Mouse (Mus musculus) limb, embryonic 14.5 days (tissue): ENCODE data around the gene Xylt2. TPM values are rescaled to one million over a fixed set of nuclear protein-coding genes. Genes with fewer than 3 reads are reported as not detected.
"Not testable (repeated sequence)": the region's sequence is repeated elsewhere in the genome, so short reads cannot be mapped to it uniquely, and the experiment has no call there.

Experiments
- ATAC-seq: fragments of 200-750 bp; cut with Nextera tagmentation; 2 replicates; pipeline ENCODE4 v1.8.0; 2017; ENCODE audit warnings: low read depth, moderate number of reproducible peaks, moderate TSS enrichment; ENCODE audit not compliant: low FRiP score
- DNase-seq: peaks from one replicate; pipeline ENCODE4 v3.0.0-alpha.2; 2015; ENCODE audit warnings: low spot score
- H3K27ac ChIP-seq: fragments of 300-500 bp; sonication (generic); replicated peaks from 2 replicates; pipeline ENCODE4 v1.5.1; 2014; ENCODE audit warnings: low read depth, mild to moderate bottlenecking, low read length, moderate library complexity, mixed read lengths
- H3K27me3 ChIP-seq: fragments of 300-500 bp; sonication (generic); 2 replicates; pipeline ENCODE4 v1.6.1; 2014; ENCODE audit warnings: low read length, mixed read lengths; ENCODE audit not compliant: control insufficient read depth, insufficient read depth
- H3K36me3 ChIP-seq: fragments of 300-500 bp; sonication (generic); 2 replicates; pipeline ENCODE4 v1.6.1; 2014; ENCODE audit warnings: mild to moderate bottlenecking, low read length, moderate library complexity, mixed read lengths; ENCODE audit not compliant: control insufficient read depth, insufficient read depth
- H3K4me1 ChIP-seq: fragments of 300-500 bp; sonication (generic); 2 replicates; pipeline ENCODE4 v1.6.1; 2014; ENCODE audit warnings: antibody characterized with exemption, low read length, mixed read lengths; ENCODE audit not compliant: control insufficient read depth, insufficient read depth
- H3K4me2 ChIP-seq: fragments of 300-500 bp; sonication (generic); replicated peaks from 2 replicates; pipeline ENCODE4 v1.6.1; 2014; ENCODE audit warnings: low read depth, mild to moderate bottlenecking, low read length, moderate library complexity; ENCODE audit not compliant: severe bottlenecking
- H3K4me3 ChIP-seq: fragments of 300-500 bp; sonication (generic); replicated peaks from 2 replicates; pipeline ENCODE4 v1.5.1; 2014; ENCODE audit warnings: low read length
- H3K9ac ChIP-seq: fragments of 300-500 bp; sonication (generic); 2 replicates; pipeline ENCODE4 v1.6.1; 2014; ENCODE audit warnings: mild to moderate bottlenecking, low read depth, low read length, moderate library complexity; ENCODE audit not compliant: severe bottlenecking
- H3K9me3 ChIP-seq: fragments of 300-500 bp; sonication (generic); 2 replicates; pipeline ENCODE4 v1.6.1; 2016; ENCODE audit warnings: low read length; ENCODE audit not compliant: control insufficient read depth
- POLR2A ChIP-seq: fragments of 200-500 bp; IDR thresholded peaks from 2 replicates; pipeline ENCODE4 v1.8.0; 2012; ENCODE audit warnings: inconsistent platforms, mild to moderate bottlenecking, moderate library complexity, borderline replicate concordance; ENCODE audit not compliant: insufficient read depth, insufficient read length; ENCODE audit errors: extremely low read depth
- WGBS: fragments of 180-500 bp; shearing (Covaris S2); extraction: QIAGEN DNeasy Blood & Tissue Kit; methylation state at CpG from one replicate; pipeline ENCODE4 v1.1.7; 2014; 5-methylcytosine and 5-hydroxymethylcytosine counted together
- polyA plus RNA-seq, 2 experiments: library from polyadenylated mRNA; depleted of rRNA in 1 of 2; stranded (reverse) in 1 of 2; unstranded in 1 of 2; fragments of >200 nt; fragmentation: Nextera tagmentation in 1 of 2; extraction: Ambion mirVana in 1 of 2; gene quantifications; 2 replicates each; pipeline versions ENCODE4 v1.2.1 to v1.2.3; 2012 to 2014

Gene Xylt2
- polyA plus RNA-seq, 2 experiments = 27.4 to 40.0 TPM

DNA sequence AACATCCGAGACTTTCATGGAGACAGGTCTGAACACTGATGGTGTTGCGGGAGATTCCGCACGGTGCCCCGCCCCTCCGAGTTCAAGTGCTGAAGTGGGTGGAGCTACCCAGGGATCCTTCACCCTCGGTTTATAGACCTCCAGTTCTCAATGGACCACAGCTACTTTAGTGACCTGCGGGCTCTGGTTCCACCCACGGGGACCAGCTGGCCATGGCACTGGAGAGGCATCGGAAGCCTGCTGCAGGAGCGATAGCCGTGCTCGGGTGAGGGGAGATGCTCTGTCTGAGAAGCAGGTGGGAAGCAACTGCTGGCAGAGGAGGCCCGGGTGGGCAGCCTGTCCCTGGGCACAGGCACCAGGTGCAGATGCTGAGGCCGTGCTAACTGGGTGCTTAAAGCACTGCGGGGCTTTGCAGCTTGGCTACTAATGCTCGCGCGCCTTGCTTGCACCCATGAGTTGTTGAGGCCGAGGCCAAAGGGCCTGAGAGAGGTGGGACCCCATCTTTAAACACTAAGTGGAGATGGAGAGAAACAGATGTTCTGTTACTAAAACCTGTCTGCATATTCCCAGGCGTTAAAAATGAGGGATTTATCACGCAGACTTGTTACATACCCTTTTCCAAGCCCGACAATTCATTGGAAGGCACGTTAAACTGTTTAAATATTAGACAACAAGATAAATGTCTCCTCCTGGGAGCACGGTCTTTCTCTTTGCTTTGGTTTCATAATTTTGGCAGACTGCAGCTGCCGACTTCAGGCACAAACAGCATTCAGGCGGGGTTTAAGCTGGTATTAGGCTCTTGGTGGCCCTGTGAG is 24.3 kb upstream of the Xylt2 start:
- WGBS = 44% methylated on average over 27 of the region's 27 CpGs
- H3K36me3 ChIP-seq = no peaks in the 10 kb centered on the region
- DNase-seq (no peak), ATAC-seq (no peak)
- peak overlapping the region; percentile 34; the same call in 1 of the 2 replicates for H3K9ac ChIP-seq
- peaks cover 6% of the 10 kb centered on the region; the same call in 1 of the 2 replicates for H3K4me1 ChIP-seq
- no peak overlapping the region for H3K4me2 ChIP-seq
- no peak for TF ChIP-seq POLR2A
- no peak overlapping the region for H3K4me3 ChIP-seq
- H3K27me3 ChIP-seq = no peaks in the 10 kb centered on the region
- no peak overlapping the region for H3K27ac ChIP-seq
- H3K9me3 ChIP-seq = no peaks in the 10 kb centered on the region

DNA sequence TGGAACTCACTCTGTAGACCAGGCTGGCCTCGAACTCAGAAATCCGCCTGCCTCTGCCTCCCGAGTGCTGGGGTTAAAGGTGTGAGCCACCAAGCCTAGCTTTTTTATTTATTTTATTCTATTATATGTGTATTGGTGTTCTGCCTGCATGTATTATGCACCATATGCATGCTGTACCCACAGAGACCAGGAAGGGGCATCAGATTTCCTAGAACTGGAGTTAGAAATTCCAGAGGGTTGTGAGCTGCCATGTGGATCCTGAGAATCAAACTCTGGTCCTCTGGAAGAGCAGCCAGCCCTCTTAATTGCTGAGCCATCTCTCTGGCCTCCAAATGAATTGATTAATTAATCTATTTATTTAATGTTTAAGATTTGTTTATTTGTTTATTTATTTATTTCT is 22.1 kb upstream of the Xylt2 start:
- WGBS = 98% methylated on average over 3 of the region's 3 CpGs
- Histone ChIP-seq H3K36me3 (no peaks in the 10 kb centered on the region), H3K4me2 (no peak overlapping the region), H3K4me1 (peaks cover 6% of the 10 kb centered on the region; the same call in 1 of the 2 replicates), H3K9me3 (no peaks in the 10 kb centered on the region), H3K9ac (no peak overlapping the region), H3K27ac (no peak overlapping the region), H3K4me3 (no peak overlapping the region), H3K27me3 (no peaks in the 10 kb centered on the region)
- ATAC-seq = no peak
- no peak for DNase-seq
- no peak for TF ChIP-seq POLR2A

- no peaks in the 10 kb centered on the region for H3K36me3 ChIP-seq
- no peak for ATAC-seq
- H3K27me3 ChIP-seq = no peaks in the 10 kb centered on the region
- H3K4me3 ChIP-seq = no peak overlapping the region
- no peak overlapping the region for H3K27ac ChIP-seq
- H3K4me2 ChIP-seq = no peak overlapping the region
- H3K9ac ChIP-seq = no peak overlapping the region
- no peak for DNase-seq
- WGBS = 47% methylated on average over 13 of the region's 13 CpGs
- H3K4me1 ChIP-seq = peaks cover 6% of the 10 kb centered on the region; the same call in 1 of the 2 replicates
- no peaks in the 10 kb centered on the region for H3K9me3 ChIP-seq
- no peak for TF ChIP-seq POLR2A
Observed at GRCm38 (mm10) chr11:94697703-94698464, 20.6 kb upstream of the Xylt2 start.

GRCm38 (mm10) chr11:94697140-94697539 is 19.8 kb upstream of the Xylt2 start:
- DNase-seq (no peak), ATAC-seq (no peak)
- no peaks in the 10 kb centered on the region for H3K9me3 ChIP-seq
- H3K27ac ChIP-seq = no peak overlapping the region
- no peaks in the 10 kb centered on the region for H3K27me3 ChIP-seq
- no peak overlapping the region for H3K4me2 ChIP-seq
- WGBS = 83% methylated on average over 2 of the region's 2 CpGs
- no peak overlapping the region for H3K9ac ChIP-seq
- no peaks in the 10 kb centered on the region for H3K36me3 ChIP-seq
- TF ChIP-seq POLR2A = no peak
- no peak overlapping the region for H3K4me3 ChIP-seq
- H3K4me1 ChIP-seq = peaks cover 5% of the 10 kb centered on the region; the same call in 1 of the 2 replicates

- Histone ChIP-seq H3K9me3 (no peaks in the 10 kb centered on the region), H3K4me3 (no peak overlapping the region), H3K4me1 (no peaks in the 10 kb centered on the region), H3K27me3 (no peaks in the 10 kb centered on the region), H3K27ac (no peak overlapping the region), H3K9ac (no peak overlapping the region), H3K4me2 (no peak overlapping the region), H3K36me3 (no peaks in the 10 kb centered on the region)
- WGBS = 64% methylated on average over 6 of the region's 6 CpGs
- no peak for TF ChIP-seq POLR2A
- ATAC-seq = no peak
- DNase-seq = no peak
Observed at GRCm38 (mm10) chr11:94695508-94695907, 18.2 kb upstream of the Xylt2 start.

DNA sequence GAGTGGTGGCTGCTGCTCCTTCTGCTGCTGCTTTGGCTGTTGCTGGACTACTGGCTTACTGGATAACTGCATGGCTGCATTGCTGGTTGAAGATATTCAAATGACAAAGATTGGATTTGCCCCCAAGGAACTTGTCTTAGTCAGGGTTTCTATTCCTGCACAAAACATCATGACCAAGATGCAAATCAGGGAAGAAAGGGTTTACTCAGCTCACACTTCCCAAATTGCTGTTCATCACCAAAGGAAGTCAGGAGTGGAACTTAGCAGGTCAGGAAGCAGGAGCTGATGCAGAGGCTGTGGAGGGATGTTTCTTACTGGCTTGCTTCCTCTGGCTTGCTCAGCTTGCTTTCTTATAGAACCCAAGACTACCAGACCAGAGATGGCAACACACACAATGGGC is 15.2 kb upstream of the Xylt2 start:
- H3K9me3 ChIP-seq, H3K27ac ChIP-seq, DNase-seq, H3K4me1 ChIP-seq, H3K27me3 ChIP-seq, H3K9ac ChIP-seq, H3K4me2 ChIP-seq, ATAC-seq, H3K4me3 ChIP-seq, H3K36me3 ChIP-seq: not testable (repeated sequence)
